Mouse (Mus musculus) testis, postnatal 14 days (tissue): Measurements from ENCODE around the gene Dhps.
"Not testable (repeated sequence)": the region's sequence is repeated elsewhere in the genome, so short reads cannot be mapped to it uniquely, and the experiment has no call there.

Experiments used
- DNase-seq: peaks from one replicate; pipeline ENCODE4 v3.0.0; 2021; ENCODE audit warnings: low spot score

The Dhps gene

DNA sequence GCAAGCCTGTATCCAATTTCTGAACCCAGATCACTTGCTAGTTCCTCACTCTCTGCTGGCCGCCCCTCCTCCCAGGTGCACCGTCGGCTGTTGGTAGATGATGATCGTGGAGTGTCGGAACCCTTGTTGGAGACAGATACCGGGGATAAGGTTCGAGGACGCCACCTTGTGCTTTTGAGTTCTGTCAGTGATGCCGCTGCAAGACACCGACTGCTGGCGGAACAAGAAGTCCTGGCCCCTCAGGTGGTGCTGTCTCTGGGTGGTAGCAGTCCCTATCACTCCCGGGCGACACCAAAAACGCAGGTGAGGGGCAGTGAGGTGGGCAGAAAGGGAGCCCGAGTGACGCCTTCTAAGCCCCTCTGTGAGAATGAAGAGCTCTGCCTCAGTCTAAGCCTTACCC, 24.6 kb downstream of the Dhps start:
- DNase-seq = no peak

- no peak for DNase-seq
These were observed 25.3 kb downstream of the Dhps start for GRCm38 (mm10) chr8:85096850-85097249.

DNA sequence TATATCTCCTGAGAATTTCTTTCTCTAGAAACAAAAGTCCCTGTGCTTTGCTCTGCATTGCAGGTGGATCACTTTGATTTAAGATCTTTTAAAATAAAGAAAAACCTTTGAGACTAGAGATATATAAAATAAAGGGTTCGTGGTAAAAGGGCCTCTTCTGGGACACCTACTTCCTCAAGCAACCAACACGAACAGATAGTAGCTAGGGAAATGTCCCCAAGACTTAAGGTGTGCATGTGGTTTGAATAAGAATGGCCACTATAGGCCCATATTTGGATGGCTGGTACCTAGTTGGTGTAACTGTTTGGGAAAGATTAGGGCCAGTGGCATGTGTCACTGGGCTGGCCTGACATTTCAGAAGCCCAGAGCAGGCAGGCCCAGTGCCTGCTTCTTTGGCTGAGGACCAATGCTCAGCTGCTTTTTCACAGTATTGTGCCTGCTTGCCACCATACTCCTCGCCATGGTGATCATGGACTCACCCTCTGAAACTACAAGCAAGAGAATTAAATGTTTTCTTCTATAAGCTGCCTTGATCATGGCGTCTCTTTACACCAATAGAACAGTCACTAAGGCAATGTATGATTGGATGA, 28.6 kb downstream of the Dhps start:
- no peak for DNase-seq

DNA sequence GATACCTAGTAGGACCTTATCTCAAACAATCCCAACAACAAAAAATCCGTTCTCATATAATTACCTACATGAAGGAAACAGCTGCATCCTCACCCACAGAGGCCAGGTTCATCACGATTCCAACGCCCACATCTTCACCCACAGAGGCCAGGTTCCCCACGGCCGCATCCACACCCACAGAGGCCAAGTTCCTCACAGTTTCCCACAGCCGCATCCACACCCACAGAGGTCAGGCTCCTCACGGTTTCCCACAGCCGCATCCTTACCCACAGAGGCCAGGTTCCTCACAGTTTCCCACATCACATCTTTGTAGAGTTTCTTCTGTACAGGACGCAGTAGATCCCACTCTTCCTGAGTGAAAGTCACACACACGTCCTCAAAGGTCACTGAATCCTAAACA, 41.7 kb downstream of the Dhps start:
- no peak for DNase-seq

- no peak for DNase-seq
These were observed 43.9 kb downstream of the Dhps start for GRCm38 (mm10) chr8:85115501-85115900.

DNA sequence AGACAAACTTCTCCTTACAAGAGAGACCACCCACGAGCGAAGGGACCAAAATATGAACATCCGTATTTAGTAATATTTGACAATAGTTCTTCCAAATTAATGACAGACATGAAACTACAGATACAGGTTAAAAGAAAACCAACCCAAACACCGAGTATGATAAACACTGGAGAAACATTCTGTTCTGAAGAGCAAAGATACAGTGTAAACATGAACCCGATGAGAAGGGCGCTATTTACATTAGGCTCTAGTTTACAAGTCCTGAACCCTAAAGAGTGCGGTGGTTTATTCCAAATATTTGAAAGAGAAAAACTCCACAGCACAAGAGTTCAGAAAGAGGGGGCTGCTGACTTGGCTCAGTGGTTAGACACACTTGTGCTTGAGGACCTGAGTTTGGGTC, 45.4 kb downstream of the Dhps start:
- no peak for DNase-seq

DNA sequence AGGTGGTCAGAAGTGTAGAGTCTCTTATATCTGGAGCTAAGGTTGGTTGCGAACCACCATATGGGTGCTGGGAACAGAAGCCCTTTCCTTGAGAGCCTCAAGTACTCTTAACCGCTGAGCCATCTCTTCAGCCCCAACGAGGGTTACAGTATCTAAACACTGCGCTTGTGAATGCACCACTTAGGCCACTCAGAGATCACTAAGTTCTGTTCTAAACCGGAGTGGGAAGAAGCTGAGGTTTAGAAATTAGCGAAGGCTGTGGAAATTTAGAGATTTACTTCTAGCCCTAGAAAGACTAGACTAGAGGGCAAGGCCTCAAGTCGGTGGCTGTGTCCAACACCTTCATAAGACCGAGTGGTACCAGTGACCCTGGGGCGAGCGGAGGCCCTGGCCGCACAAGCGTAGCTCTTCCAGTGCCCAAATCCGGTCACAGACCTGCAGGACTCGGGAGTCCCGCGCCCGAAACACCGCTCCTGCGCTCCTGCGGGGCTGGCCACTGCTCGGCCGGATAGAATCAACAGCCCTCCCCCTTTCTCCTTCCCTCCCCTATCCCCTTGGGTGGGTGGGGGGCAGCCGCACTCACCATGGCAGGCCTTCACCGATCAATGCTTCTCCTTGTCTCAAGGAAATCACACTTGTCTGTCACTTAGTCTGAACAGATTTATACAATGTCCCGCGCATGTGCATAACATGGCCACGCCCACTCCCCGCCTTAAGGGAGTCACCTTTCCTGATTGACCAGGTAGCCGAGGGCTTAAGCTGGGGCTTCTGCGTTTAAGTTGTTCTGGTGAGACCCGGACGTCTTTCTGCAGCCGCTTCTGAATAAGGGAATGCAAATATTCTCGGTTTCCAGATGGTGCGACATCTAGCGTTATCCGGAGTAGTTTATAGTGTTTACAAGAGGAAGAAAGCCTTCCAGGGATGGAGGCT, 47.8 kb downstream of the Dhps start:
- peak; percentile 78 for DNase-seq

DNA sequence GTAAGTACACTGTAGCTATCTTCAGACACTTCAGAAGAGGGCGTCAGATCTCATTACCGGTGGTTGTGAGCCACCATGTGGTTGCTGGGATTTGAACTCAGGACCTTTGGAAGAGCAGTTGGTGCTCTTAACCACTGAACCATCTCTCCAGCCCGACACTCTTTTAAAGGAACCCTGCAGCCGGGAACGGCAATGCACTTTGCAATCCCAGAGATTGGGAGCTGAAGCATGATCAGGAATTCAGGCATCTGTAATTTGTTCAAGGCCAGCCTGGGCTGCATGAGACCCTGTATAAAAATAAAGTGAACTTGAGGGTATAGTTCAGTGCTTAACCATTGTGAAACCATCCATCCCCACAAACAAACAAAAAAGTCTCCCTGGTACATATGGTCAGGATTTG, 48.7 kb downstream of the Dhps start:
- not testable (repeated sequence) for DNase-seq

DNA sequence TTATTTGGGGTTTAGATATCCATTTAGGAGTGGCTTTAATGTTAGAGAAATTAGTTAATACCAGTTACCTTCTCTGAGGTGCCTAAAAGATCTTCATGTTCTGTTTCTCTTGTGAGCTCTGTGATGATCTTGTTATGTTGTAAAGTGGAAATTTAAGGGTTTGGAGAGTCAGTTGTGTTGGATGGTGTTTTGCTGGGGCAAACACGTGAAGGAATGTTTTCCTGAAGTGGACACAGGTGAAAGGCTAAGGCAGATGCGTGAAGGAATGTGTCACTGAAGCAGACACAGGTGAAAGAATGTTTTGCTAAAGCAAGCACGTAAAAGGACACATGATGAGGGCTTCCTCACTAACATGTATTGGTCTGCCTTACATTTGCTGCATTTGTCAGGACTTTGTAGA, 51.4 kb downstream of the Dhps start, which contains the start of gene Zfp791:
TSS of gene Zfp791 (minus strand) at position 101 of the 400 bp plus-strand sequence.
- DNase-seq = no peak

DNA sequence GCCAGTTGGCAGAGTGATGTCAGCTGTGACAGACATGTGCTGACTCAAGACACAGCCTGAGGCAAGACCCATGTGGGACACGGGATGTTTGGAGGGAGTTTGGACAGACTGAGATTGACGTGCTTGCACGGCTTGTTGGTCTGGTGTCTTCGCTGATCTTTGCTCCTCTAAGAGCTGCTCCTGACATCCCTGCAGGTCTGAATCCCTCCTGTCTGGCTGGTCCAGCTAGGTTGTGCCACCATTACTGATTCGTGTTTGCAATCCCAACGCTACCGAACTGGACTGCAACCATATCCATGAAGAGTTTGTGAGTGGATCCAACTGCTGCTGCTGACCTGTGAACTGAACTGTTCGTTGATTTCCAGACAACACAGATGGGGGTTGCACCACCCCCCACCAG, 52.1 kb downstream of the Dhps start:
- no peak for DNase-seq
